Mouse (Mus musculus): Measurements from ENCODE around the gene Cyp20a1.

The Cyp20a1 gene

GRCm38 (mm10) chr1:60342808-60343629 lies at the start of gene Cyp20a1:
Gene Cyp20a1 (plus strand): TSS chr1:60343323.
- DNase-seq (ENCODE audit: low spot score in 2 of 2), result peak; percentile 87

DNA sequence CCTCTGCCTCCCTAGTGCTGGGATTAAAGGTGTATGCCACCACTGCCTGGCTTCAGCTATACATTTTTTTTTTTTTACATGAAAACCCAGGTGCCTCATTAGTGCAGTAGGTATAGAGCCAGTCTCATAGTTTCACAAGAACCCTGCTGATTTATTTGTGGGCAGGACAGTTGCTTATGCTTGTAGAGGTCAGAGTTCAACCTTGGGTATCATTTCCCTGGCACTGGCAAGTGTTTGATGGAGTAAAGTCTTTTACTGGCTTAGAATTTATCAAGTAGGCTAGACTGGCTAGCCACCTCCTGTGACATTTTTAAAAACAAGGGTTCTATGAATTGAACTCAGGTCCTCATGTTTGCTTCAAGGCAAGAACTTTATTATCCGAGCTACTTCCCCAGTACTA lies 49.2 kb upstream of the Cyp20a1 start:
- no peak for DNase-seq (ENCODE audit: low spot score in 2 of 2)

GRCm38 (mm10) chr1:60343630-60344455 lies 720 bp downstream of the Cyp20a1 start:
- no peak for DNase-seq (ENCODE audit: low spot score in 2 of 2)

DNA sequence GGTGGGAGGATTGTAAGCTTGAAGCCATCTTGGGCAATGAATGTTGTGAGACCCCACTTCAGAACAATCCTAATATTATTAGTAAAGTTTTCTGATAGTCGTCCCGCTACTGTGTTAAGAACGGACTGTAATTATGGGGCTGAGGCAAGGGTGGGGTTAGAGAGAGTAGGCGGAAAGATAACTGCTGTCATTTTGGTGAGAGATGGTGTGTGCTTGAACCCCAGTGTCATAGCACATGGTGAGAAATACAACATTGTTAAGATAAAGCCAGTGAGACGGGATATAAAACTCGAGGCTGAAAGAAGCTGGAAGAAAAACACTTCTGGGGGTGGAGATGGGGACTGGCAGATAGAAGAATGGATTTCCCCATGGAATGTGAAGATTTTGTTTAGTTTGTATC lies 1.5 kb downstream of the Cyp20a1 start:
- DNase-seq (ENCODE audit: low spot score in 2 of 2), result no peak

- DNase-seq (ENCODE audit: low spot score in 2 of 2), result no peak
These were observed 2.6 kb downstream of the Cyp20a1 start for GRCm38 (mm10) chr1:60345712-60346111.

GRCm38 (mm10) chr1:60352786-60353185 lies 9.7 kb downstream of the Cyp20a1 start:
- no peak for DNase-seq (ENCODE audit: low spot score in 2 of 2)

DNA sequence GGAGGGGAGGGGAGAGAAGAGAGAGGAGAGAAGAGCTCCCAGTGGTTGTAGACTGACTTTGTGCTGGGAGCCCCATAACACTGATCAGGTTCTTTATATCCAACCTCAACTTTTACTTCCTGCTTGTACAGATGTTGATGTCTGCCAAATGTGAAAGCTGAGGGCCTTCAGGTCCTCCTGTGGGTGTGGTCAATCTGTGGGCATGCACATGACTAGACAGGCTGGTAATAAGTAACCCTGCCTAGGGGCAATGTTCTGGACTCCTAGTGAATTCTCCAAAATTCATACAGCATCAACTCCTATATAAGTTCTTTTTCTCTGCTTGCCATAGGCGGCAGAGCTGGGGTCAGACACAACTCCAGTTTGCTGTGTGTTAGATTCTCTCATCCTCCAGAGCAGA lies 18.5 kb downstream of the Cyp20a1 start:
- no peak for DNase-seq (ENCODE audit: low spot score in 2 of 2)

DNA sequence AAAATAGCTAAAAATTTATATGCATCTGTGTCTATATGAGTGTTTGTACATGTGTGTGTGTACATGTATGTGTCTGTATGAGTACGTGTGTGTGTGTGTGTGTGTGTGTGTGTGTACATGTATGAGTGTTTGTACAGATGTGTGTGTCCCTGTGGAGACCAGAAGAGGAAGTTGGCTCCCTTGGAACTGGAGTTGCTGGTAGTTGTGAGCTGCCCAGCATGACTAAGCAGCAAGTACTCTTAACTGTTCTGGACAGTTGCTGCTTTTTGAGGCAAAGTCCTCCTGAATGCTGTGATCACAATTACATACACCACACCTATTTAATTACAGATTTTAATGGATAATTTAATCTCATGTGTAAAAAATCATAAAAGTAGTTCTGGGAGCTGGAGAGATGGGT lies 33.4 kb downstream of the Cyp20a1 start:
- DNase-seq (ENCODE audit: low spot score in 2 of 2), result no peak

- no peak for DNase-seq (ENCODE audit: low spot score in 2 of 2)
These were observed 38.8 kb downstream of the Cyp20a1 start for GRCm38 (mm10) chr1:60381910-60382309.

- DNase-seq (ENCODE audit: low spot score in 2 of 2), result no peak
These were observed 61.7 kb downstream of the Cyp20a1 start for GRCm38 (mm10) chr1:60404848-60405247.

GRCm38 (mm10) chr1:60408501-60409167 lies 65.5 kb downstream of the Cyp20a1 start:
- DNase-seq (ENCODE audit: low spot score in 2 of 2), result no peak

DNA sequence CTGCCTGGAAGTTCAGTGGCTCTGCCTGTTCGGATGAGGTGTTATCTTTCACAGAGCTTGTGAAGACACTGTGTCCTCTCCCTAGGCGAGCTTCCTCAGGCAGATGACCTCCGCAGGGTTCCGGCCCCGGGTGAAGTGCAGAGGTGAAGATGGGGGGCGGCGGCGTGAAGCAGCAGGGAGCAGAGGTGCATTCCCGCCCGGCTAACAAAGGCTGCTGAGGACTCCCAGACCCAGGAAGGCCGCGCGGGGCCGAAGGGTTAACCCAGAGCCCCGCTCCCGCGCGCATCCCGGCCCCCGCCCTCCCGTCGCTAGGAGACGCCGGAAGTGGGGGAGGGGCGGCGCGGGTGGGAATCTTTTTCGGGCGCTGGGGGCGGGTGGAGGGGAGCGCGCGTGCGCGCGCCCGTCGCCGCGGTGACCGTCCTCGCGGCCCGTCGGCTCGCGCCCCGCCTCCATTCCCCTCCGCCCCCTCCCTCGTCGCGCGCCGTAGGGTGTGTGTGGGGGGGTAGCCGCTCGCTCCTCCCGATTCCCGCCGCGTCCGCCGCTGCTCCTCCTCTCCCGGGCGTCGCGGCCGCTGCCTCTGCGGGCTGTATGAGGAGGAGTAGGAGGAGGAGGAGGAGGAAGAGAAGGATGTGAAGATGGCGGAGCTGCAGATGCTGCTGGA lies 66.2 kb downstream of the Cyp20a1 start, which contains the start of gene Abi2:
Gene Abi2, plus strand, starts transcription at position 452 of the 661 bp plus-strand sequence.
- peak; percentile 91 to 93 for DNase-seq (ENCODE audit: low spot score in 2 of 2)

DNA sequence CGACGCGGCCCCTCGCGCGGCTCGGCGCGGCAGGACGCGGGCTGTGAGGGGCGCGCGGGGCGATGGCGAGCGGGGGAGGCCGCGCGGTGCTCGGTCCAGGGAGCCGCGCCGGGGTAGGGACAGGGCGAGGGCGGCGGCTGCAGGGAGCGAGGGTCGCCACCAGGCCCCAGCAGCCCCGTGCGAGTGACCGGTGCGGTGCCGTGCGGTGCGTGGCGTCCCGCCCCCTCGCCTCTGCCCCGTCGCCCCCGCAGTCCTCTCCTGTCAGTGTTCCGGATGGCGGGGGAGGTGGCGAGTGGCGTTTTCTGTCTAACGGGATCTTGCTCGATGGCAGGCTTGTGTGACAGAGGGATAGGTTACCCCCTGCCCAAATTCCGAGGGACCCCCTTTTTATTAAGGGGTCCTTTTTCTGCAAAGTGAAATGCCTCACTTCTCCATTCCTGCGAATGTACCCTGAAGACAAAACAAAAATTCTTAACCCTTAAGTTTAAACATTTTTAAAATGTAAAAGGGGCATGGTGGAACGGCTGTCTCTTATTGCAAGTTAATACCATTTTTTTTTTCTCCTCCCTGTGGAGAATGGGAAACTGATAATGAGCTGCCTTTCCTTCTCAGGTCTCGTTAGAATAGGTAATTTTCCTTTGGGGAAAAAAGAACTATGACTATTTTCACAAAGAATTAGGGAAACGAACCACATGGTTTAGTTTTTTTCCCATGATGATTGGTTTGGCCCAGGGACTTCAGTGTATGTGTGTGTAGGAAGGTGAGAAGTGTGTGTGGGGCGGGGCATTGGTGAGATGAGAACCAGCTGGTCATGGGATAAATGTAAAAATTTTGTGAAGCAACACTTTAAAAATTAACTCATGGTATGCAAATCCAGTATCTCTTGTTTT lies 67.0 kb downstream of the Cyp20a1 start:
- peak in 1 of 2 experiments; percentile 59 for DNase-seq (ENCODE audit: low spot score in 2 of 2)

- no peak for DNase-seq (ENCODE audit: low spot score in 2 of 2)
These were observed 73.6 kb downstream of the Cyp20a1 start for GRCm38 (mm10) chr1:60416724-60417123.

DNA sequence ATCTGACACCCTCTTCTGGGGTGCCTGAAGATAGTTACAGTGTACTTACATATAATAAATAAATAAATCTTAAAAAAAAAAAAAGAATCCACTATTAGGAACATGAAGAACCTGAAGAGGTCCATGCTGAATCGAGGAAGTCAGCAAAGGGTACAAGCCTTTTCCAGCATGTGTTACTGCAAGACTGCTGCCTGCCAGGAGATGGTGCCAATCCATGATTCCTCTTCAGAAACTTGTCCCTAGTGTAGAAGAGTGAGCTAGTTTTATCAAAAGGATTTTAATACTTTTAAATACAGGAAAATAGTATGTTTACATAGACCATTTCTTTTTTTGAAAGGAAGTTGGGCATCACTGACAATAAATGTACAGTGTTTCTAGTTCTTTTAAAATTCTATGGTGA lies 80.8 kb downstream of the Cyp20a1 start:
- DNase-seq (ENCODE audit: low spot score in 2 of 2), result no peak

GRCm38 (mm10) chr1:60428341-60428740 lies 85.2 kb downstream of the Cyp20a1 start:
- no peak for DNase-seq (ENCODE audit: low spot score in 2 of 2)

GRCm38 (mm10) chr1:60428932-60429331 lies 85.8 kb downstream of the Cyp20a1 start:
- no peak for DNase-seq (ENCODE audit: low spot score in 2 of 2)

DNA sequence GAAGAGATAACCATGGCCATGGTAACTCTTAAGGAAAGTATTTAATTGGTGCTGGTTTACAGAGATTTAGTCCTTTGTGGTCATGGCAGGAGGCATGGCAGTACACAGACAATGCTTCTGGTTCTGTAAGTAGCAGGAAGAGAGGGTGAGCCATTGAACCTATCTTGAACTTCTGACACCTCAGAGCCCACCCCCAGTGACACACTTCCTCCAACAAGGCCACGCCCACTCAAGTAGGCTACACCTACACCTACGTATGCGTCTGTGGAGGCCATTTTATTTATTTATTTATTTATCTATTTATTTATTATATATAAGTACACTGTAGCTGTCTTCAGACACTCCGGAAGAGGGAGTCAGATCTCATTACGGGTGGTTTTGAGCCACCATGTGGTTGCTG lies 88.4 kb downstream of the Cyp20a1 start:
- DNase-seq (ENCODE audit: low spot score in 2 of 2), result no peak

GRCm38 (mm10) chr1:60432497-60432896 lies 89.4 kb downstream of the Cyp20a1 start:
- DNase-seq (ENCODE audit: low spot score in 2 of 2), result no peak
